Mouse (Mus musculus): ENCODE measurements around the gene Emid1. TPM values are rescaled to one million over a fixed set of nuclear protein-coding genes. Genes with fewer than 3 reads are reported as not detected.
A peak's percentile ranks its signal among the peaks of the same experiment; 100 is the strongest.

Gene Emid1
- polyA plus RNA-seq, 1 experiment from 2014 or later = 17.1 TPM

GRCm38 (mm10) chr11:5181850-5182404, 29.9 kb upstream of the Emid1 start:
- H3K4me2 ChIP-seq = no peak overlapping the region
- no peak overlapping the region for H3K4me3 ChIP-seq
- no peaks in the 10 kb centered on the region for H3K36me3 ChIP-seq
- H3K9ac ChIP-seq = no peak overlapping the region
- WGBS = 24% methylated on average over 13 of the region's 13 CpGs
- no peak for ATAC-seq (ENCODE audit: low FRiP score, low read depth)
- H3K27me3 ChIP-seq = no peaks in the 10 kb centered on the region
- no peak overlapping the region for H3K27ac ChIP-seq (replicated peaks)
- no peaks in the 10 kb centered on the region for H3K9me3 ChIP-seq
- H3K4me1 ChIP-seq (replicated peaks) = peaks cover 21% of the 10 kb centered on the region

DNA sequence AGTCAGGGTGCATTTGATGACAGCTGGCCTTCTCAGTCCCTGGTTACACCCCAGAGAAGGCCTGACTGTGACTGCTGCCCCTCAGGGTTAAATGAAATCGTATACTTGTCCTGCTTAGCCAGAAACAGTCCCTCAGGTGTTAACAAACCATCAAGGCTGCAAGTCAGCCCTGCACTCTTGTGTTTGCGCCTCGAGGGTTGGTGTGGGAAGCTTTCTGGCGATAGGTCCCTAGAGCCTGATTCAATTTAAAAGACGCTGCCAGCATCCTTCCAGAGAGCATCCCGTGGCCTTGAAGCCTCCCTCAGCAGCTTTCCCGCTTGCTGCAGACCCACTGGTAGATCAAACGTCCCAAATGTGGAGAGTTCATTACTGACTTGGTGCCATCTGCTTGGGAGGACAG, 27.3 kb upstream of the Emid1 start:
- Histone ChIP-seq H3K27me3 (no peaks in the 10 kb centered on the region), H3K4me2 (no peak overlapping the region), H3K27ac (replicated peaks) (no peak overlapping the region), H3K9ac (no peak overlapping the region), H3K4me1 (replicated peaks) (peaks cover 17% of the 10 kb centered on the region), H3K9me3 (no peaks in the 10 kb centered on the region), H3K4me3 (no peak overlapping the region), H3K36me3 (no peaks in the 10 kb centered on the region)
- ATAC-seq (ENCODE audit: low FRiP score, low read depth) = no peak
- WGBS = 25% methylated on average over 8 of the region's 8 CpGs

DNA sequence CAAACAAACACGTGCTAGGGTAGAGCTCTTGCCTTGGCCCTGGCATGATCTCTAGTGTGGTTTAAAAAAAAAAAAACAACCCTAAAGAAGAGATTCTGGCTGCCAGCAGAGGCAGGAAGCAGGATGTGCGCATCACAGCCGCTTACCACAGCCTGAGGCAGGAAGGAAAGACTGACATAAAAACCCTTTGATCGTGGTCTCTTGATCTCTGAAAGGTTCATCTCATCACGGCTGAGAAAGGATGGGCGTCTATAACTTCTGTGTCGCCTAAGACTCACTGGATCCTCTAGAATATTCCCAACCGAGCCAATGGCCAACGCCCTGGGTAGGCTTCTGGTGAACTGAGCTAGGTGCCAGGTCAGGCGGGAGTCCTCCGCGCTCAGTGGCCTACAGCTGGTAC, 25.1 kb upstream of the Emid1 start:
- 86% methylated on average over 12 of the region's 12 CpGs for WGBS
- Histone ChIP-seq H3K36me3 (no peaks in the 10 kb centered on the region), H3K4me1 (replicated peaks) (peaks cover 19% of the 10 kb centered on the region; the same call in 1 of the 2 replicates), H3K27ac (replicated peaks) (no peak overlapping the region), H3K4me2 (no peak overlapping the region), H3K9me3 (no peaks in the 10 kb centered on the region), H3K9ac (no peak overlapping the region), H3K4me3 (no peak overlapping the region), H3K27me3 (no peaks in the 10 kb centered on the region)
- ATAC-seq (ENCODE audit: low FRiP score, low read depth) = no peak

- no peak for ATAC-seq (ENCODE audit: low FRiP score, low read depth)
- H3K27ac ChIP-seq (replicated peaks) = no peak overlapping the region
- WGBS = 76% methylated on average over 8 of the region's 8 CpGs
- no peaks in the 10 kb centered on the region for H3K27me3 ChIP-seq
- H3K36me3 ChIP-seq = no peaks in the 10 kb centered on the region
- H3K9me3 ChIP-seq = no peaks in the 10 kb centered on the region
- no peak overlapping the region for H3K9ac ChIP-seq
- H3K4me3 ChIP-seq = no peak overlapping the region
- peaks cover 17% of the 10 kb centered on the region; the same call in 1 of the 2 replicates for H3K4me1 ChIP-seq (replicated peaks)
- no peak overlapping the region for H3K4me2 ChIP-seq
Observed at GRCm38 (mm10) chr11:5176685-5177084, 24.6 kb upstream of the Emid1 start.

DNA sequence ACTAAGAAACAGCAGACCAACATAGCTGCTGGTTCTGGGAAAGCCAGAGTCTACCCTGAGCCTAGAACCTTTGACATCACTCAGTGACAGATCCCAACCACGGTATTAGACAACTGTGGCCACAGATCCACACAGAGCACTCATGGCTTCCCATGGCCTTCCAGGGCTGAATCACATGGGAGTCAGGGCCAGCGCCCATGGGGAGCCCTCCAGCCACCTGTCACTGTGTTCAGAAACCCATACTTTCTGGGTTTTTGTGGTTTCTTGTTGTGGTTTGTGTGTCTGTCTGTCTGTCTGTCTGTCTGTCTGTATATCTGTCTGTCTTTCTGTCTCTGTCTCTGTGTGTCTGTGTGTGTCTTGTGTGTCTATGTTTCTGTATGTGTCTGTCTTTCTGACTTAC, 23.8 kb upstream of the Emid1 start:
- no peak for ATAC-seq (ENCODE audit: low FRiP score, low read depth)
- H3K27ac ChIP-seq (replicated peaks) = no peak overlapping the region
- WGBS = 91% methylated on average over 2 of the region's 2 CpGs

GRCm38 (mm10) chr11:5175141-5175540, 23.1 kb upstream of the Emid1 start:
- H3K27me3 ChIP-seq = no peaks in the 10 kb centered on the region
- ATAC-seq (ENCODE audit: low FRiP score, low read depth) = no peak
- WGBS = 90% methylated on average over 7 of the region's 7 CpGs

More for the DNA sequence above, 23.8 kb upstream of the Emid1 start:
- no peaks in the 10 kb centered on the region for H3K9me3 ChIP-seq
- no peak overlapping the region for H3K4me3 ChIP-seq
- peaks cover 17% of the 10 kb centered on the region; the same call in 1 of the 2 replicates for H3K4me1 ChIP-seq (replicated peaks)
- no peak overlapping the region for H3K9ac ChIP-seq
- H3K4me2 ChIP-seq = no peak overlapping the region
- H3K27me3 ChIP-seq = no peaks in the 10 kb centered on the region
- no peaks in the 10 kb centered on the region for H3K36me3 ChIP-seq

DNA sequence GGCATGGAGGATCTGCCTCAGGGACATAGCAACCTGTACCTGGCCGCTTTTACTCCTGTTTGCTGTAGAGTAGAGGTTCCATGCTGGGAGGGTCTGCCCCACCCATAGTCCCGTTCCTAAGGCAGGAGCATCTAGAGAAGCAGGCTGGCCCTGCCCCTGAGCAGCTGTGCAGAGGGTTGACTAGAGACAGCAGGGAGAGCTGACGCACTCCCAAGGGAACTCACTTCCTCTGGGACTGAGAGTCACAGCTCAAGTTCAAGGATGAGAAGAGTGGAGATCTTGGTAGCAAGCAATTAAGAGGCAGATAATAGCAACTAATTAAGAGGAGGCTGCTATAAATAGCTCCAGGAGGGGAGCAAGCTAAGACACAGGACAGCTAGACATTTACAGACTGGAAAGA, 20.8 kb upstream of the Emid1 start:
- WGBS = 56% methylated on average over 3 of the region's 3 CpGs
- Histone ChIP-seq H3K4me1 (replicated peaks) (peaks cover 9% of the 10 kb centered on the region; the same call in 1 of the 2 replicates), H3K36me3 (no peaks in the 10 kb centered on the region), H3K9ac (no peak overlapping the region), H3K27me3 (no peaks in the 10 kb centered on the region), H3K9me3 (no peaks in the 10 kb centered on the region), H3K4me2 (no peak overlapping the region), H3K4me3 (no peak overlapping the region), H3K27ac (replicated peaks) (no peak overlapping the region)
- no peak for ATAC-seq (ENCODE audit: low FRiP score, low read depth)

More at GRCm38 (mm10) chr11:5175141-5175540, 23.1 kb upstream of the Emid1 start:
- Histone ChIP-seq H3K27ac (replicated peaks) (no peak overlapping the region), H3K4me2 (no peak overlapping the region), H3K4me3 (no peak overlapping the region), H3K4me1 (replicated peaks) (peaks cover 17% of the 10 kb centered on the region; the same call in 1 of the 2 replicates), H3K9ac (no peak overlapping the region), H3K9me3 (no peaks in the 10 kb centered on the region), H3K36me3 (no peaks in the 10 kb centered on the region)

- Histone ChIP-seq H3K36me3 (no peaks in the 10 kb centered on the region), H3K9me3 (no peaks in the 10 kb centered on the region), H3K9ac (no peak overlapping the region), H3K27me3 (no peaks in the 10 kb centered on the region), H3K4me1 (replicated peaks) (peaks cover 23% of the 10 kb centered on the region), H3K27ac (replicated peaks) (peak overlapping the region; percentile 61), H3K4me3 (no peak overlapping the region), H3K4me2 (no peak overlapping the region)
- 51% methylated on average over 9 of the region's 9 CpGs for WGBS
- ATAC-seq (ENCODE audit: low FRiP score, low read depth) = peak; percentile 66
Observed at GRCm38 (mm10) chr11:5167311-5167710, 15.3 kb upstream of the Emid1 start.

DNA sequence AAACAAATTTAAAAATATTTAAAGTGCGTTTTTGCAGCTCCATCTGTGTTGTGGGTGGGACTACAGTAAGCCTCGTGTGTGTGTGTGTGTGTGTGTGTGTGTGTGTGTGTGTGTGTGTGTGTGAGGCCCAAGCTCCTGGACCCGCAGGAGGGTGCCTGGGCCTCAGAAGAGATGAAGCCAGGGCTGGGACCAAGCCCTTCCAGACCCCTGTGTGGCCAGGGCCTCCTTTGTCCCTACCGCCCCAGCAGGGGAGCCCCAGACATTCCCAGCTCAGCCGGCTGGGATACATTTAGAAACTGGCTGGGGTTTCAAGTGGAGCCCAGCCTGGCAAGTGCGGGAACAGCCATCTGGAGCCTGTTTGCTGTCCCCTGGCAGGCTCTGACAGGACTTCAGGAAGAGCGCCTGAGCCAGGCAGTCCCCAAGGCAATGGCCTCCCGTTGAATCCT, 13.4 kb upstream of the Emid1 start:
- no peak overlapping the region for H3K4me3 ChIP-seq
- ATAC-seq (ENCODE audit: low FRiP score, low read depth) = peak; percentile 60
- H3K9ac ChIP-seq = no peak overlapping the region
- no peaks in the 10 kb centered on the region for H3K27me3 ChIP-seq
- no peaks in the 10 kb centered on the region for H3K36me3 ChIP-seq
- no peaks in the 10 kb centered on the region for H3K9me3 ChIP-seq
- 19% methylated on average over 8 of the region's 8 CpGs for WGBS
- H3K4me1 ChIP-seq (replicated peaks) = peaks cover 23% of the 10 kb centered on the region
- no peak overlapping the region for H3K4me2 ChIP-seq
- peak overlapping the region; percentile 51; the same call in 1 of the 2 replicates for H3K27ac ChIP-seq (replicated peaks)

DNA sequence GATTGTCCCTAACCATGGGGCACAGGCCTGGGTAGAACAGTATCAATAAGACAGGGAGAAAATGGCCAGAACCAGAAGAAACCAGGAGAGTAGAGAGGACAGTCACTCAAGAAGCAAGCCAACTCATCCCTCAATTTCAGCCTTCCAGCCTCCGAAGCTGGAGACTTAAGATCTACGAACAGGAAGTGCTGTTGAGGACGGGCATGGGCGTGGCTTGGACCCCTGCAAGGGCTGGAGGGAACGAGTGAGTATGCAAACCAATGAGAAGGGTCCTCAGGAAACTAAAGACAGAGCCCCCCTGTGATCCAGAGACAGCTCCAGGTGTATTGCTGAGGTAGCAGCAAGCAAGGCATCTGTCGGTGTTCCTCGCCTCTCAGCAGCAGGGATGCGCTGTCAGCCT, 12.3 kb upstream of the Emid1 start:
- H3K9ac ChIP-seq = no peak overlapping the region
- H3K27ac ChIP-seq (replicated peaks) = no peak overlapping the region
- ATAC-seq (ENCODE audit: low FRiP score, low read depth) = no peak
- H3K4me3 ChIP-seq = no peak overlapping the region
- H3K4me1 ChIP-seq (replicated peaks) = peaks cover 23% of the 10 kb centered on the region
- WGBS = 31% methylated on average over 8 of the region's 8 CpGs
- no peaks in the 10 kb centered on the region for H3K36me3 ChIP-seq
- no peaks in the 10 kb centered on the region for H3K9me3 ChIP-seq
- H3K4me2 ChIP-seq = no peak overlapping the region
- no peaks in the 10 kb centered on the region for H3K27me3 ChIP-seq

DNA sequence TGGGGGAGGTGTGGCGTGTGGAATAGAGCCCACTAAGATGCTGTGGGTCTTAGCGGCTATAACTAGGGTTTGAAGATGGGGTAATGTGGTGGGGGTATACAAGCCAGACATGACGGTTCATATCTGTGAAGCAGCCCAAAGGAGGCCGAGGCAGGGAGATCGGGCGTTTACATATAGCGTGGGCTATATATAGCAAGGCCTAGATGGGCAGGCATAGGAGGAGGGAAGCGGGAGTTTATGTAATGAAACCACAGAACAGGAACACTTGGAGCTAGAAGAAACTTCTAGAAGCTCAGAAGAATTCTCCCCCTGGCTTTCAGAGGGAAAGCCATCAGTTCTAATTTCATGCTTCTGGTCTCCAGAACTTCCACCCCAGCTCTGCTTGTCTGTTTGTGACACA, 11.4 kb upstream of the Emid1 start:
- Histone ChIP-seq H3K36me3 (no peaks in the 10 kb centered on the region), H3K4me3 (no peak overlapping the region), H3K27me3 (no peaks in the 10 kb centered on the region), H3K9me3 (no peaks in the 10 kb centered on the region), H3K27ac (replicated peaks) (no peak overlapping the region), H3K4me1 (replicated peaks) (peaks cover 23% of the 10 kb centered on the region), H3K4me2 (no peak overlapping the region), H3K9ac (no peak overlapping the region)
- no peak for ATAC-seq (ENCODE audit: low FRiP score, low read depth)
- WGBS = 97% methylated on average over 8 of the region's 8 CpGs

DNA sequence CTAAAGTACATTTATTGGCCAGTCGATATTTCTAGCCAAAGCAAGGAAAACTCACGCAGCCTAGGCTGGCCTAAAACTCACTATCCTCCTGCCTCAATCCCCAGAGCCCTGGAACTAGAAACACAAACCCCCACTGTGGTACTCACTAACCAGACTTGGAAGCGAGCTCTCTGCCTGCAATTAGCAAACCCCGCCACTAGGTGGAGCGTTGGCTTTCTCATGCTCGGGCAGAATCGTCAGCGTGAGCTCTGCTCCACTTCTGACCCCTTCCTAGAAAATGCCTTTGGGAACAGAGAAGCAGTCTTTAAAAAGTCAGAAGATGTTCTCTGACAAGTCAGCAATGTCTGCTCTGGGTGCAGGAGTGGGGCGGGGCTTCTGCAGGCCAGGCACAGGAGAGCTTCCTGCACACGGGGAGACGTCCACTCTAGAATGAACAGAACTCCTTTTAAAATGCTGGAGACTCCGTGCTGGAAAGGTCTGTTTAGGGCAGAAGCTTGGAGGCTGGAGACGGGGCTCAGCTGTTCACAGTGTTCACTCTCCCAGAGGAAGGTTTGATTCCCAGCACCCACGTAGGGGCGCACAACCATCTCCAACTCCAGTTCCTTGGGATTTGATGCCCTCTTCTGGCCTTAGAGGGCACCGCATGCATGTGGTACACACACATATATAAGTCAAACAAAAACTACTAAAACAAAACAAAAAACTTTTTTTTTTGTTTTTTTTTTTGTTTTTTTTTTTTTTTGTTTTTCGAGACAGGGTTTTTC, 8.8 kb upstream of the Emid1 start:
- H3K9ac ChIP-seq = no peak overlapping the region
- WGBS = 72% methylated on average over 17 of the region's 17 CpGs
- peaks cover 10% of the 10 kb centered on the region; the same call in 1 of the 2 replicates for H3K4me1 ChIP-seq (replicated peaks)

More for the DNA sequence above, 8.8 kb upstream of the Emid1 start:
- no peak overlapping the region for H3K4me3 ChIP-seq
- no peak for ATAC-seq (ENCODE audit: low FRiP score, low read depth)
- H3K36me3 ChIP-seq = no peaks in the 10 kb centered on the region
- no peaks in the 10 kb centered on the region for H3K27me3 ChIP-seq
- no peaks in the 10 kb centered on the region for H3K9me3 ChIP-seq
- H3K27ac ChIP-seq (replicated peaks) = no peak overlapping the region
- no peak overlapping the region for H3K4me2 ChIP-seq
